Mouse (Mus musculus): ENCODE data around the gene Gm20479. TPM values are rescaled to one million over a fixed set of nuclear protein-coding genes. Genes with fewer than 3 reads are reported as not detected.

Gene Gm20479
- not detected in 2 replicates for polyA plus RNA-seq (2021; fragmentation: Nextera tagmentation)
- long read RNA-seq, experiment 1: 0 reads
- long read RNA-seq, experiment 2: 0 reads

DNA sequence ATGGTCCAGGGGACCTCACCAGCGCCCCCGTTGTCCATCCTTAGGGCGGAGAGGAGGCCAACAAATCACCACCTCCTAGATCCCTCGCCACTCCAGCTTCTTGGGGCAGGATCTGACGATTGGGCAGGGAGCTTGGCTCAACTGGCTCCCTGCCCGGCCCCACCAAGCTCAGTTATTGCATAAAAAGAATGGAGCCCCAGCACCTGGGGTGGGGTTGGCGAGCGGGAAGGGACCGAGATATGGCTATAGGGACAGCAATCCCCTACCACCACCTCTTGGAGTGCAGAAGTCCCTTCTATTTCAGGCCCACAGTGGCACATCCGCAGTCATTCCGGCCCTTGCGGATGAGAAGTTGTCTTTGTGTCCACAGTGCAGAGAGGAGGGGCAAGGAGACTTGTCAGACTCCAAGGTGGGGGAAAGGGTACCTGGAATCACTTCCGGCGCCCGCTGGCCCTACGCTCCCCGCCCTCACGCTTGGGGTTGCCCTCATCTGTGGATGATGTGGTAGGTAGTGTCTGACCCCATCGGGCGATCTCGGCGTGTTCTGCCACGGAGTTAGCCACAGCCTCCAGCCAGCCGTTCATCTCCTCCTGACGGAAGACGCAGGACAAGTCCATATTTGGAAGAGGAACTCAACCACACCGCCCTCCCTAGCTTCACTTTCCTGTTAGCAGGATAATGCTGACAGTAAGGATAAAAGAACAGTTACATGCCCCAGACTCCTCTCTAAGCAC lies at the start of gene Gm20479:
Gm20479 (minus strand) TSS at position 559 of the 734 bp plus-strand sequence.

DNA sequence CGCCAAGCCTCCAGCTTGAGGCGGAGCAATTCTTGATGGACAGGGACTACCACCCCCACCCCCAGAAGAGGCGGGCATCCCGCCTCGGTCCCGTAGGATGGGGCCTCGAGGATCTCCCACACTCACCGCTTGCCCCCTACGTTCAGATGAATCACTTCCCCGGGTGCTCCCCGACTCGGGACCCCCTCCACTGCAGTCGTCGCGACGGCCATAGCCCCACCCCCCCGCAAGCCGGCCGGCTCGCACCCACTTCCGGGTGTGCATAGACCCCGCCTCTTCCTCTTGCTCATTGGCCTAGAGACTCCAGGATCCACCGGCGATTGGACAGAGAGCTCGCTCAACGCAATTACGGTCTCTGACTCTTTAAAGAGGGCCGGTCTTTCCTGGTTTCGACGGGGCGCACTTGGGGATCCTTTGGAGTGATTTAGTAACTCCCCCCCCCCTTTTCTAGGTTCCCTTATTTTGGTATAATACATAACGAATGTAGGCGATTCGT lies 1.4 kb downstream of the Gm20479 start, which contains the start of gene Shkbp1:
Shkbp1 (minus strand) TSS at position 275 of the 496 bp plus-strand sequence.

DNA sequence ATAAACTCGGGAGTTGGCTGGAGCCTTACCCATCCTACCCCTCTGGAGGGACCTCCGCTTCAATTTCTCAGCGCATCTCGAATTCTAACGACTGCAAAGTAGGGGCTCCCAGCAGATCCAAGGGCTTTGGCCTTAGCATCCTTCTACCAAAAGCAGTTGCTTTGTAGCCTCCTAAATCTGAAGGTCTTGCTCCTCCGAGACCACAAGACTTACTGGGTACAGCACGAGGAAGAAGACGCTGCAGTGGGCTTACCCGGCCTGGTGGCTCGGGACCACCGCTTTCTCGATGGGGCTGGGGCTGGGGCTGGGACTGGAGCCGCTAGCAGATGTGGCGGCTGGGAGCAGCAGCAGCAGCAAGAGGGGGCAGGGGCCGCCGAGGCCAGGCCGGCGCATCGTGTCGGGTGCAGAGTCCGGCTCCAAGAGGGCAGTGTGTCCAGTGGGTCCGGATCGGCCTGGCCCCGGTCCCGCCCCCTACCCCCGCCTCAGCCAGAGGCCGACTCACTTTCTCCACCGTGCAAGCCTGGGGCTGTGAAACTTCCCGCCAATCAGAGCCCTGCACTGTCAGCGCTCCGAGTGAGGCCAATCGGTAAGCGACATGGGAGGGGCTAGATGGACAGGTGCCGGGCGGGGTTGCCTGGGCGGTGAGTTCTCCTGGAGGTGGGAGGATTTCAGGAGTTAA lies 19.9 kb downstream of the Gm20479 start, which contains the start of gene Ltbp4:
Ltbp4 (minus strand) TSS at position 518 of the 679 bp plus-strand sequence.

Other genes starting within 250 kb of the Gm20479 start
- 0.30 TPM in 1 of 2 replicates, not detected in the other for gene Cyp2f2, start 237.5 kb downstream of the Gm20479 start, polyA plus RNA-seq (2021; fragmentation: Nextera tagmentation)
- 0.08 TPM in 1 of 2 replicates, not detected in the other for gene Cyp2t4, start 203.7 kb downstream of the Gm20479 start, polyA plus RNA-seq (2021; fragmentation: Nextera tagmentation)
- 70.9 and 81.1 TPM in 2 replicates for gene Egln2, start 190.6 kb downstream of the Gm20479 start, polyA plus RNA-seq (2021; fragmentation: Nextera tagmentation)
- 104 and 105 TPM in 2 replicates for gene Rab4b, start 178.5 kb downstream of the Gm20479 start, polyA plus RNA-seq (2021; fragmentation: Nextera tagmentation)
- gene Gm21983, start 176.3 kb downstream of the Gm20479 start, polyA plus RNA-seq (2021; fragmentation: Nextera tagmentation): not detected in 2 replicates
- 24.4 and 64.8 TPM in 2 replicates for gene Mia, start 176.3 kb downstream of the Gm20479 start, polyA plus RNA-seq (2021; fragmentation: Nextera tagmentation)
- gene BC024978, start 161.6 kb downstream of the Gm20479 start, polyA plus RNA-seq (2021; fragmentation: Nextera tagmentation): 6.3 and 7.3 TPM in 2 replicates
- 157 and 164 TPM in 2 replicates for gene Snrpa, start 161.1 kb downstream of the Gm20479 start, polyA plus RNA-seq (2021; fragmentation: Nextera tagmentation)
- 0.89 and 0.93 TPM in 2 replicates for gene Itpkc, start 128.8 kb downstream of the Gm20479 start, polyA plus RNA-seq (2021; fragmentation: Nextera tagmentation)
- gene Coq8b, start 124.4 kb downstream of the Gm20479 start, polyA plus RNA-seq (2021; fragmentation: Nextera tagmentation): 11.0 and 11.7 TPM in 2 replicates
- gene Numbl, start 99.0 kb downstream of the Gm20479 start, polyA plus RNA-seq (2021; fragmentation: Nextera tagmentation): 8.9 and 9.6 TPM in 2 replicates
- 13.3 and 18.2 TPM in 2 replicates for gene Ltbp4, start 19.7 kb downstream of the Gm20479 start, polyA plus RNA-seq (2021; fragmentation: Nextera tagmentation)
- 2.9 and 3.8 TPM in 2 replicates for gene Shkbp1, start 1.4 kb downstream of the Gm20479 start, polyA plus RNA-seq (2021; fragmentation: Nextera tagmentation)
- gene Sptbn4, start 90.3 kb upstream of the Gm20479 start, polyA plus RNA-seq (2021; fragmentation: Nextera tagmentation): 2.6 and 2.7 TPM in 2 replicates
- gene Blvrb, start 90.6 kb upstream of the Gm20479 start, polyA plus RNA-seq (2021; fragmentation: Nextera tagmentation): 41.8 and 47.3 TPM in 2 replicates
- gene Sertad3, start 116.3 kb upstream of the Gm20479 start, polyA plus RNA-seq (2021; fragmentation: Nextera tagmentation): 3.2 and 4.1 TPM in 2 replicates
- gene Sertad1, start 129.5 kb upstream of the Gm20479 start, polyA plus RNA-seq (2021; fragmentation: Nextera tagmentation): 10.4 and 13.1 TPM in 2 replicates
- 0.05 and 0.15 TPM in 2 replicates for gene Prx, start 141.9 kb upstream of the Gm20479 start, polyA plus RNA-seq (2021; fragmentation: Nextera tagmentation)
- 7.2 and 14.8 TPM in 2 replicates for gene Hipk4, start 165.8 kb upstream of the Gm20479 start, polyA plus RNA-seq (2021; fragmentation: Nextera tagmentation)
- gene Pld3, start 195.8 kb upstream of the Gm20479 start, polyA plus RNA-seq (2021; fragmentation: Nextera tagmentation): 471 and 602 TPM in 2 replicates
- 13.2 and 14.3 TPM in 2 replicates for gene 2310022A10Rik, start 195.8 kb upstream of the Gm20479 start, polyA plus RNA-seq (2021; fragmentation: Nextera tagmentation)
- 106 and 111 TPM in 2 replicates for gene Akt2, start 234.1 kb upstream of the Gm20479 start, polyA plus RNA-seq (2021; fragmentation: Nextera tagmentation)

All from layer of hippocampus, adult 6 months (tissue).